Mouse (Mus musculus): ENCODE measurements around the gene Fbrsl1.

- TF ChIP-seq POLR2A (IDR thresholded peaks at IDR 0.05; ENCODE audit: borderline replicate concordance, extremely low read depth, low read depth, low read length) (no peak), CTCF (IDR thresholded peaks at IDR 0.05; ENCODE audit: insufficient read depth, low read length) (no peak)
These were observed 102.8 kb downstream of the Fbrsl1 start for GRCm38 (mm10) chr5:110345553-110345952.

Measured in lung, adult 2 months (tissue).